8 mouse cellular contexts compared by ENCODE assay signal in genomic region chr14:51088166-51088969, GRCm38 (mm10). TPM values are rescaled to one million over a fixed set of nuclear protein-coding genes. Genes with fewer than 3 reads are reported as not detected.
DNase-seq lines count a peak whose midpoint lies in the region; ATAC-seq and TF ChIP-seq lines count a peak whose summit lies in the region.

No protein-coding gene starts in this region.

- ATAC-seq in heart, embryonic 16.5 days (replicated peaks; ENCODE audit: extremely low read depth, insufficient read depth, low FRiP score) = peak; percentile 10; the same call in 1 of the 2 replicates
- ATAC-seq in liver, embryonic 13.5 days (ENCODE audit: low read depth) = peak; percentile 44
- peak; percentile 44 for ATAC-seq in stomach, embryonic 15.5 days (ENCODE audit: insufficient read depth, low FRiP score, low read depth)

- no peaks in the 10 kb centered on the region for H3K9me3 ChIP-seq in E14TG2a.4 (ENCODE audit: low read length)
- no peaks in the 10 kb centered on the region for H3K9me3 ChIP-seq in heart, embryonic 16.5 days (replicated peaks; ENCODE audit: control insufficient read depth, low read length)
- no peaks in the 10 kb centered on the region for H3K9me3 ChIP-seq in liver, embryonic 13.5 days (replicated peaks)
- no peaks in the 10 kb centered on the region for H3K9me3 ChIP-seq in stomach, embryonic 15.5 days

- WGBS in heart, embryonic 16.5 days = under 1% methylated on average over 23 of the region's 23 CpGs
- under 1% methylated on average over 23 of the region's 23 CpGs for WGBS in liver, embryonic 13.5 days (ENCODE audit: insufficient replicate concordance)
- 0% methylated on average over 23 of the region's 23 CpGs for WGBS in stomach, embryonic 15.5 days

- no peak for TF ChIP-seq CTCF in E14TG2a.4 (conservative IDR thresholded peaks at IDR 0.05; ENCODE audit: low read length)

- peak; percentile 63 for DNase-seq in c-Kit-negative CD71-positive TER-119-positive erythroid progenitor cells, embryonic 14.5 days (ENCODE audit: low read depth, low spot score)
- peak; percentile 49 for DNase-seq in fibroblast of lung, adult 2 months (ENCODE audit: low read depth)
- DNase-seq in kidney, postnatal 25 days = peak; percentile 88 to 94
- DNase-seq in liver, embryonic 13.5 days = peak; percentile 83
- DNase-seq in natural killer cell, adult 2 months (ENCODE audit: low spot score in 2 of 2) = peak; percentile 75 to 85

- H3K4me1 ChIP-seq in E14TG2a.4 (replicated peaks; ENCODE audit: low read depth, low read length) = peaks cover 29% of the 10 kb centered on the region
- H3K4me1 ChIP-seq in heart, embryonic 16.5 days (ENCODE audit: control insufficient read depth, insufficient read depth, low read length) = peaks cover 14% of the 10 kb centered on the region
- peaks cover 76% of the 10 kb centered on the region for H3K4me1 ChIP-seq in liver, embryonic 13.5 days (replicated peaks)
- peaks cover 6% of the 10 kb centered on the region for H3K4me1 ChIP-seq in stomach, embryonic 15.5 days

- H3K27me3 ChIP-seq in E14TG2a.4 (ENCODE audit: insufficient read depth, low read length) = peaks cover 15% of the 10 kb centered on the region
- H3K27me3 ChIP-seq in heart, embryonic 16.5 days (ENCODE audit: control insufficient read depth, insufficient read depth, low read length) = no peaks in the 10 kb centered on the region
- H3K27me3 ChIP-seq in liver, embryonic 13.5 days = peaks cover 7% of the 10 kb centered on the region
- H3K27me3 ChIP-seq in stomach, embryonic 15.5 days (replicated peaks) = no peaks in the 10 kb centered on the region

- H3K4me2 ChIP-seq in heart, embryonic 16.5 days (ENCODE audit: low read depth, low read length) = peak overlapping the region; percentile 85
- peak overlapping the region; percentile 86 for H3K4me2 ChIP-seq in liver, embryonic 13.5 days
- peak overlapping the region; percentile 79 for H3K4me2 ChIP-seq in stomach, embryonic 15.5 days

- H3K4me3 ChIP-seq in E14TG2a.4 (replicated peaks; ENCODE audit: low read length) = peak overlapping the region; percentile 89
- peak overlapping the region; percentile 82 for H3K4me3 ChIP-seq in heart, embryonic 16.5 days (ENCODE audit: low read length)
- H3K4me3 ChIP-seq in liver, embryonic 13.5 days (replicated peaks) = peak overlapping the region; percentile 75
- H3K4me3 ChIP-seq in stomach, embryonic 15.5 days (replicated peaks) = peak overlapping the region; percentile 76

- H3K9ac ChIP-seq in heart, embryonic 16.5 days (ENCODE audit: low read length) = peak overlapping the region; percentile 82
- peak overlapping the region; percentile 71 for H3K9ac ChIP-seq in liver, embryonic 13.5 days
- peak overlapping the region; percentile 48 for H3K9ac ChIP-seq in stomach, embryonic 15.5 days

- H3K36me3 ChIP-seq in E14TG2a.4 (ENCODE audit: insufficient read depth, low read length) = no peaks in the 10 kb centered on the region
- H3K36me3 ChIP-seq in heart, embryonic 16.5 days (ENCODE audit: control insufficient read depth, insufficient read depth) = no peaks in the 10 kb centered on the region
- no peaks in the 10 kb centered on the region for H3K36me3 ChIP-seq in liver, embryonic 13.5 days
- no peaks in the 10 kb centered on the region for H3K36me3 ChIP-seq in stomach, embryonic 15.5 days

- H3K27ac ChIP-seq in heart, embryonic 16.5 days (ENCODE audit: low read length) = peak overlapping the region; percentile 86
- peak overlapping the region; percentile 84 for H3K27ac ChIP-seq in liver, embryonic 13.5 days
- H3K27ac ChIP-seq in stomach, embryonic 15.5 days = peak overlapping the region; percentile 93

RNA-seq across cellular contexts. Expression of gene Rnase4, which starts 2.5 kb away (rescaled TPM):
- polyA plus RNA-seq in heart, embryonic 16.5 days (2015; fragmentation: Nextera tagmentation; extraction: Ambion mirVana) = 27.3 and 30.5 TPM in 2 replicates
- polyA plus RNA-seq in liver, embryonic 13.5 days (2015; fragmentation: Nextera tagmentation; extraction: Ambion mirVana) = 14.1 and 15.7 TPM in 2 replicates
- 152 and 176 TPM in 2 replicates for polyA plus RNA-seq in stomach, embryonic 15.5 days (2015; fragmentation: Nextera tagmentation; extraction: Ambion mirVana)

RNA-seq across cellular contexts. Expression of gene Ang, which starts 2.6 kb away (rescaled TPM):
- 3.4 and 4.4 TPM in 2 replicates for polyA plus RNA-seq in heart, embryonic 16.5 days (2015; fragmentation: Nextera tagmentation; extraction: Ambion mirVana)
- 3.7 and 4.6 TPM in 2 replicates for polyA plus RNA-seq in liver, embryonic 13.5 days (2015; fragmentation: Nextera tagmentation; extraction: Ambion mirVana)
- 44.8 and 50.6 TPM in 2 replicates for polyA plus RNA-seq in stomach, embryonic 15.5 days (2015; fragmentation: Nextera tagmentation; extraction: Ambion mirVana)

RNA-seq across cellular contexts. Expression of gene Olfr750, which starts 14.1 kb away (rescaled TPM):
- polyA plus RNA-seq in heart, embryonic 16.5 days (2015; fragmentation: Nextera tagmentation; extraction: Ambion mirVana) = not detected in 2 replicates
- polyA plus RNA-seq in liver, embryonic 13.5 days (2015; fragmentation: Nextera tagmentation; extraction: Ambion mirVana) = not detected in 2 replicates
- not detected in 2 replicates for polyA plus RNA-seq in stomach, embryonic 15.5 days (2015; fragmentation: Nextera tagmentation; extraction: Ambion mirVana)

RNA-seq across cellular contexts. Expression of gene Eddm3b, which starts 25.9 kb away (rescaled TPM):
- polyA plus RNA-seq in heart, embryonic 16.5 days (2015; fragmentation: Nextera tagmentation; extraction: Ambion mirVana) = not detected in 2 replicates
- not detected in 2 replicates for polyA plus RNA-seq in liver, embryonic 13.5 days (2015; fragmentation: Nextera tagmentation; extraction: Ambion mirVana)
- polyA plus RNA-seq in stomach, embryonic 15.5 days (2015; fragmentation: Nextera tagmentation; extraction: Ambion mirVana) = not detected in 2 replicates

RNA-seq across cellular contexts. Expression of gene Rnase12, which starts 30.9 kb away (rescaled TPM):
- polyA plus RNA-seq in heart, embryonic 16.5 days (2015; fragmentation: Nextera tagmentation; extraction: Ambion mirVana) = 0.71 TPM in 1 of 2 replicates, not detected in the other
- polyA plus RNA-seq in liver, embryonic 13.5 days (2015; fragmentation: Nextera tagmentation; extraction: Ambion mirVana) = 1.6 and 1.8 TPM in 2 replicates
- polyA plus RNA-seq in stomach, embryonic 15.5 days (2015; fragmentation: Nextera tagmentation; extraction: Ambion mirVana) = 0.44 and 0.83 TPM in 2 replicates

Comparison
In these comparisons a context has a peak if more than half of its experiments do, and no peak if none do; other contexts are left out.
1. Peak in every context shown above with its lines: DNase-seq, ATAC-seq, H3K4me3 ChIP-seq and H3K27ac ChIP-seq.